Mouse (Mus musculus) bone marrow macrophage, adult 2 months (primary cell): ENCODE data around the gene Chst15.

ENCODE experiments used
- CTCF ChIP-seq: IDR thresholded peaks from 2 replicates; pipeline ENCODE4 v1.5.1; 2012; ENCODE audit warnings: low read depth, mild to moderate bottlenecking, low read length, moderate library complexity
- POLR2A ChIP-seq: IDR thresholded peaks from 2 replicates; pipeline ENCODE4 v1.6.1; 2012; ENCODE audit warnings: mild to moderate bottlenecking, low read depth, low read length, borderline replicate concordance

DNA sequence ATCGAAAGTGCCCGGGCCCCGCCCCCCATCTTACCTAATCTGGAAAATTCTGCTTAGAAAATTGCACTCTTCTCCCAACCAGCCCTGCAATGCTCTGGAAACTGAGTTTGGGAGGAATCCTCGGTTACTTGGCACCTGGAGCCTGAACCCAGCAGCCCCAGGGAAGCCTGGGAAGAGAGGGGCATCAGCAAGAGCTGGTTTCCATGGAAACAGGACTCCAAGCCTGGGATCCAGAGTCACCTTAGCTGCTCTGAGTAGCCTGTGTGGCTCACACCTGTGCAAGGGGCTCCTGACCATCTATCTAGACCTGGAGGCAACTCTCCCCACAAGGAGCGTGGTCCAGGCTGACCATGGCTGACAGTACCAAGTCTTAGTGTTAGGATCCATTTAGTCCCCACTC, 106.4 kb downstream of the Chst15 start:
- no peak for TF ChIP-seq POLR2A
- TF ChIP-seq CTCF = no peak
